Mouse (Mus musculus) ES-E14 (cell line): ENCODE measurements at regions not wholly inside any gene's neighbourhood (a gene's known extent, or its start where the extent isn't known, plus 50 kb on each side); places are given as distances from the start of the nearest gene placed in this dataset.
A peak's percentile ranks its signal among the peaks of the same experiment; 100 is the strongest.

Experiments used
- DNase-seq: peaks from one replicate; pipeline ENCODE4 v3.0.0-alpha.2; 2013; ENCODE audit warnings: low read depth, low spot score
- H3K27ac ChIP-seq: 2 replicates; pipeline ENCODE4 v1.5.1; 2012; ENCODE audit warnings: low read depth, mild to moderate bottlenecking, low read length, moderate library complexity, mixed read lengths; ENCODE audit not compliant: poor library complexity, insufficient read depth, severe bottlenecking
- H3K36me3 ChIP-seq: 2 replicates; pipeline ENCODE4 v1.6.1; 2012; ENCODE audit warnings: mild to moderate bottlenecking, low read length, moderate library complexity, mixed read lengths; ENCODE audit not compliant: control insufficient read depth, poor library complexity, insufficient read depth, severe bottlenecking
- H3K4me1 ChIP-seq, 2 experiments: fragments of 150-350 bp in 1 of 2; sonication (generic) in 1 of 2; 2 replicates each; pipeline ENCODE4 v1.6.1; 2012; ENCODE audit warnings: low read length in 2 of 2, mild to moderate bottlenecking in 1 of 2, mixed read lengths in 1 of 2; ENCODE audit not compliant: control insufficient read depth in 2 of 2, insufficient read depth in 2 of 2, poor library complexity in 1 of 2
- H3K4me3 ChIP-seq, 2 experiments: fragments of 150-350 bp in 1 of 2; sonication (generic) in 1 of 2; 2 replicates each; pipeline ENCODE4 v1.5.1; 2012; ENCODE audit warnings: low read length in 2 of 2, low read depth in 1 of 2, mild to moderate bottlenecking in 1 of 2, mixed read lengths in 1 of 2; ENCODE audit not compliant: insufficient read depth in 1 of 2, poor library complexity in 1 of 2, severe bottlenecking in 1 of 2
- H3K9ac ChIP-seq: 2 replicates; pipeline ENCODE4 v1.6.1; 2012; ENCODE audit warnings: low read depth, mild to moderate bottlenecking, low read length, mixed read lengths; ENCODE audit not compliant: poor library complexity, insufficient read depth, severe bottlenecking
- H3K9me3 ChIP-seq: fragments of 150-350 bp; sonication (generic); 2 replicates; pipeline ENCODE4 v1.6.1; 2012; ENCODE audit warnings: low read depth, mild to moderate bottlenecking, low read length; ENCODE audit not compliant: control insufficient read depth, insufficient read depth
- CHD2 ChIP-seq: IDR thresholded peaks from 2 replicates; pipeline ENCODE4 v1.6.1; 2014; ENCODE audit warnings: mild to moderate bottlenecking, low read depth, low read length, inconsistent platforms
- HCFC1 ChIP-seq: IDR thresholded peaks from 2 replicates; pipeline ENCODE4 v1.6.1; 2012; ENCODE audit warnings: low read length, inconsistent platforms, borderline replicate concordance; ENCODE audit not compliant: insufficient read depth
- MAFK ChIP-seq: IDR thresholded peaks from 2 replicates; pipeline ENCODE4 v1.6.1; 2014; ENCODE audit warnings: mild to moderate bottlenecking, low read depth, low read length, inconsistent platforms; ENCODE audit not compliant: insufficient read depth
- ZC3H11A ChIP-seq: IDR thresholded peaks from 2 replicates; pipeline ENCODE4 v1.6.1; 2012; ENCODE audit warnings: low read depth, mild to moderate bottlenecking, inconsistent platforms, low read length, borderline replicate concordance
- ZNF384 ChIP-seq: IDR thresholded peaks from 2 replicates; pipeline ENCODE4 v1.6.1; 2012; ENCODE audit warnings: low read depth, low read length, inconsistent platforms
- in situ Hi-C, 2 experiments: fragments of 600-800 bp; cut with MboI; formaldehyde crosslinking; loops; one replicate each; pipeline ENCODE4 v1.15.1; 2025; ENCODE audit warnings: low sequenced_read_pairs in 2 of 2, inconsistent platforms in 1 of 2; ENCODE audit not compliant: unreplicated experiment in 2 of 2

DNA sequence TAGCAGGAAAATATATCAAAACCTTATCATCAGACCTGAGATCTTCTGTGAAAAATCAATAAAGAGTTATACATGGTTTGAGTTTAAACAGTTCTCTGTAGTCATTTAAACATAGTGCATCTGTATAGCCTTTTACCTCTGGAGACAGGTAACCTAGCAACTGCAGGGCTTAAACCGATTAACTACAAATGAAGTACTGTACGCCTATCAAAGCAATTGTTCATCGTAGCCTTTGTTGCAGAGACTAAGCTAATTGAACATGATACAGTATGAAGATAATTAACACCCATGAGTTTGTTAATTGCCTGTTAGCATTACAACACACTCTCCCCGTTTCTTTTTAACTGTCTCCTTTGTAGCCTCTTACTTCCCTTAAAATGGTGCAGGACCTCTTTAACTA lies 128.2 kb downstream of the Lnpk start:
- in situ Hi-C loops = no loop called here
- H3K4me3 ChIP-seq = no peak overlapping the region
- no peaks in the 10 kb centered on the region; a peak in 1 of 4 replicates for H3K4me1 ChIP-seq
- H3K9ac ChIP-seq = no peak overlapping the region
- no peaks in the 10 kb centered on the region for H3K36me3 ChIP-seq
- TF ChIP-seq HCFC1 = no peak
- TF ChIP-seq MAFK = no peak
- TF ChIP-seq ZNF384 = no peak
- no peak for TF ChIP-seq ZC3H11A
- TF ChIP-seq CHD2 = no peak
- H3K9me3 ChIP-seq = no peaks in the 10 kb centered on the region
- no peak overlapping the region for H3K27ac ChIP-seq
- DNase-seq = no peak

- H3K36me3 ChIP-seq = no peaks in the 10 kb centered on the region
- H3K4me3 ChIP-seq = no peak overlapping the region
- no peaks in the 10 kb centered on the region; a peak in 1 of 4 replicates for H3K4me1 ChIP-seq
- in situ Hi-C loops = no loop called here
- peak; percentile 52; the same call in 1 of the 2 replicates for TF ChIP-seq MAFK
- no peak for TF ChIP-seq HCFC1
- TF ChIP-seq ZC3H11A = no peak
- no peak overlapping the region for H3K9ac ChIP-seq
- no peak overlapping the region for H3K27ac ChIP-seq
- no peaks in the 10 kb centered on the region for H3K9me3 ChIP-seq
- DNase-seq = no peak
Observed at GRCm38 (mm10) chr2:74450064-74450765, 129.0 kb downstream of the Lnpk start.

GRCm38 (mm10) chr2:74435184-74435911 lies 143.9 kb downstream of the Lnpk start:
- Histone ChIP-seq H3K27ac (no peak overlapping the region), H3K4me1 (no peaks in the 10 kb centered on the region), H3K4me3 (no peak overlapping the region), H3K36me3 (no peaks in the 10 kb centered on the region), H3K9me3 (no peaks in the 10 kb centered on the region), H3K9ac (no peak overlapping the region)
- in situ Hi-C loops = no loop called here
- DNase-seq = no peak
- no peak for TF ChIP-seq ZC3H11A
- no peak for TF ChIP-seq ZNF384
- TF ChIP-seq CHD2 = no peak
- no peak for TF ChIP-seq HCFC1
- TF ChIP-seq MAFK = no peak

- no peak for DNase-seq
- Histone ChIP-seq H3K4me1 (peaks cover 0 to 2% of the 10 kb centered on the region in 2 experiments; a peak in 1 of 4 replicates), H3K27ac (no peak overlapping the region), H3K4me3 (peak overlapping the region in 1 of 2 experiments; percentile 11; a peak in 1 of 4 replicates), H3K9me3 (no peaks in the 10 kb centered on the region), H3K36me3 (no peaks in the 10 kb centered on the region), H3K9ac (no peak overlapping the region)
- TF ChIP-seq MAFK (no peak), ZC3H11A (no peak), HCFC1 (no peak), CHD2 (no peak)
- in situ Hi-C loops = no loop called here
Observed at GRCm38 (mm10) chr2:74426746-74427145, 152.5 kb downstream of the Lnpk start.
